ENCODE assay signal across 8 mouse cellular contexts in the genomic region with DNA sequence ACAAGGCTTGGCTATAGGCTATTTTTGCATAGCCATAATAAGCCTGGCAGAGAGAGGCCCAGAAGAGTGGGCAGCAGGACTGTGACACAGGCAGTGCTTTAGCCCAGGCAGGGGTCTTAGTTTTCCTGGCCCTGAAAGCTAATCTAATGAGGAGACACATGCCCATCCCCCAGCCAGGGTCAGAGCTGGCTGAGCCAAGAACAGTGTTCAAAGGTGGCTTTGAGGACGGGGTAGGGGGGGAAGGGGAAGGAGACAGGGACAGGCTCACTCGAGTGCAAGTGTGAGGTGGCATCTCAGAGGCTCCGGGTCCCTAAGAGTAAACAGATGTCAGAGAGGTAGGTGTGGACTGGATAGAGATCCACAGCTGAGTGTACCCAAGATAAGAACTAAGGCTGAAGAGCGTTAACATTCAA. TPM values are rescaled to one million over a fixed set of nuclear protein-coding genes. Genes with fewer than 3 reads are reported as not detected.
DNase-seq lines count a peak whose midpoint lies in the region; ATAC-seq and TF ChIP-seq lines count a peak whose summit lies in the region.

No protein-coding gene starts in this region.

- 0% methylated on average over 4 of the region's 4 CpGs for WGBS in heart, embryonic 10.5 days
- 10% methylated on average over 4 of the region's 4 CpGs for whole genome bisulfite sequencing in hindbrain, embryonic 14.5 days
- 3% methylated on average over 4 of the region's 4 CpGs for WGBS in liver, embryonic 12.5 days (ENCODE audit: insufficient replicate concordance)
- 5% methylated on average over 4 of the region's 4 CpGs for WGBS in thymus, adult 2 months

- ATAC-seq in hindbrain, embryonic 14.5 days (ENCODE audit: low FRiP score), result no peak
- ATAC-seq in liver, embryonic 12.5 days, result no peak

- peak overlapping the region; percentile 87 for H3K4me2 ChIP-seq in hindbrain, embryonic 14.5 days (replicated peaks)
- H3K4me2 ChIP-seq in liver, embryonic 12.5 days, result peak overlapping the region; percentile 99

- no peak for DNase-seq in heart, embryonic 10.5 days (ENCODE audit: low spot score)
- no peak for DNase-seq in heart, postnatal 14 days
- DNase-seq in hindbrain, embryonic 14.5 days (ENCODE audit: low spot score), result no peak
- peak; percentile 44 for DNase-seq in thymus, adult 2 months
- DNase-seq in B cell, adult 2 months, result no peak
- DNase-seq in right cerebral cortex, adult 18-20 months, result no peak

- no peak for TF ChIP-seq POLR2A in cortical plate, adult 2 months (IDR thresholded peaks at IDR 0.05; ENCODE audit: extremely low read depth, insufficient read depth, low read length)
- no peak for TF ChIP-seq POLR2A in thymus, adult 2 months (IDR thresholded peaks at IDR 0.05; ENCODE audit: control insufficient read depth, extremely low read depth, insufficient read depth, low read length, poor library complexity)

- intact Hi-C loops in heart, postnatal 14 days (cut with DNase I), result no loop called here

- peak overlapping the region; percentile 94 for H3K27ac ChIP-seq in heart, embryonic 10.5 days
- H3K27ac ChIP-seq in cortical plate, adult 2 months (ENCODE audit: insufficient read depth, low read length), result peak overlapping the region; percentile 83; the same call in 1 of the 2 replicates
- H3K27ac ChIP-seq in hindbrain, embryonic 14.5 days, result peak overlapping the region; percentile 47
- H3K27ac ChIP-seq in liver, embryonic 12.5 days, result peak overlapping the region; percentile 84
- H3K27ac ChIP-seq in thymus, adult 2 months (ENCODE audit: control insufficient read depth, insufficient read depth, low read length), result peak overlapping the region; percentile 98

- no peaks in the 10 kb centered on the region for H3K9me3 ChIP-seq in heart, embryonic 10.5 days
- H3K9me3 ChIP-seq in hindbrain, embryonic 14.5 days (ENCODE audit: control insufficient read depth, low read length), result no peaks in the 10 kb centered on the region
- no peaks in the 10 kb centered on the region for H3K9me3 ChIP-seq in liver, embryonic 12.5 days (replicated peaks)

- peak overlapping the region; percentile 11; the same call in 1 of the 2 replicates for H3K9ac ChIP-seq in hindbrain, embryonic 14.5 days
- peak overlapping the region; percentile 49; the same call in 1 of the 2 replicates for H3K9ac ChIP-seq in liver, embryonic 12.5 days

- H3K36me3 ChIP-seq in heart, embryonic 10.5 days, result peaks cover 5% of the 10 kb centered on the region; the same call in 1 of the 2 replicates
- no peaks in the 10 kb centered on the region for H3K36me3 ChIP-seq in hindbrain, embryonic 14.5 days (replicated peaks; ENCODE audit: control insufficient read depth, insufficient read depth)
- no peaks in the 10 kb centered on the region for H3K36me3 ChIP-seq in liver, embryonic 12.5 days
- H3K36me3 ChIP-seq in thymus, adult 2 months (ENCODE audit: control insufficient read depth, insufficient read depth, low read length), result peaks cover 5% of the 10 kb centered on the region; the same call in 1 of the 2 replicates

- H3K27me3 ChIP-seq in heart, embryonic 10.5 days (ENCODE audit: insufficient read depth, poor library complexity, severe bottlenecking), result no peaks in the 10 kb centered on the region
- H3K27me3 ChIP-seq in hindbrain, embryonic 14.5 days (ENCODE audit: control insufficient read depth, insufficient read depth, low read length), result peaks cover 22% of the 10 kb centered on the region
- H3K27me3 ChIP-seq in liver, embryonic 12.5 days (replicated peaks), result peaks cover 32% of the 10 kb centered on the region
- H3K27me3 ChIP-seq in thymus, adult 2 months (ENCODE audit: control insufficient read depth, insufficient read depth, low read length), result no peaks in the 10 kb centered on the region

- TF ChIP-seq CTCF in cortical plate, adult 2 months (IDR thresholded peaks at IDR 0.05; ENCODE audit: extremely low read depth, insufficient read depth, low read length), result no peak
- TF ChIP-seq CTCF in thymus, adult 2 months (IDR thresholded peaks at IDR 0.05; ENCODE audit: borderline replicate concordance, control insufficient read depth, extremely low read depth, insufficient read depth, low read length, poor library complexity), result no peak

- H3K4me1 ChIP-seq in heart, embryonic 10.5 days, result peaks cover 87% of the 10 kb centered on the region
- peaks cover 30% of the 10 kb centered on the region for H3K4me1 ChIP-seq in cortical plate, adult 2 months (ENCODE audit: control insufficient read depth, insufficient read depth, low read length)
- H3K4me1 ChIP-seq in hindbrain, embryonic 14.5 days (replicated peaks; ENCODE audit: control insufficient read depth, insufficient read depth, low read length), result peaks cover 51% of the 10 kb centered on the region
- peaks cover 86% of the 10 kb centered on the region for H3K4me1 ChIP-seq in liver, embryonic 12.5 days
- H3K4me1 ChIP-seq in thymus, adult 2 months (replicated peaks; ENCODE audit: control insufficient read depth, insufficient read depth, low read length), result peaks cover 59% of the 10 kb centered on the region

- peak overlapping the region; percentile 87 for H3K4me3 ChIP-seq in heart, embryonic 10.5 days
- H3K4me3 ChIP-seq in cortical plate, adult 2 months (ENCODE audit: insufficient read depth, low read length), result peak overlapping the region; percentile 85; the same call in 1 of the 2 replicates
- no peak overlapping the region for H3K4me3 ChIP-seq in hindbrain, embryonic 14.5 days (replicated peaks; ENCODE audit: low read length)
- H3K4me3 ChIP-seq in liver, embryonic 12.5 days, result peak overlapping the region; percentile 69; the same call in 1 of the 2 replicates
- peak overlapping the region; percentile 87 for H3K4me3 ChIP-seq in thymus, adult 2 months (ENCODE audit: control insufficient read depth, insufficient read depth, low read length)

RNA-seq across cellular contexts. Expression of gene Csrnp1, which starts 3.7 kb away (rescaled TPM):
- 7.5 and 8.0 TPM in 2 replicates for polyA plus RNA-seq in heart, embryonic 10.5 days (2016; fragmentation: Nextera tagmentation; extraction: Ambion mirVana)
- 10 to 100 TPM; 15.8 to 21.4 TPM for total RNA-seq in heart, postnatal 14 days (2021)
- polyA plus RNA-seq in cortical plate, adult 2 months (2012; rRNA removed), result 14.8 and 21.3 TPM in 2 replicates
- polyA plus RNA-seq in hindbrain, embryonic 14.5 days (2014; fragmentation: Nextera tagmentation; extraction: Ambion mirVana), result 0.68 and 0.80 TPM in 2 replicates
- polyA plus RNA-seq in liver, embryonic 12.5 days (2016; fragmentation: Nextera tagmentation; extraction: Ambion mirVana), result 1.5 and 1.9 TPM in 2 replicates
- 283 and 325 TPM in 2 replicates for polyA plus RNA-seq in thymus, adult 2 months (2012; rRNA removed)

RNA-seq across cellular contexts. Expression of gene Xirp1, which starts 42.6 kb away (rescaled TPM):
- polyA plus RNA-seq in heart, embryonic 10.5 days (2016; fragmentation: Nextera tagmentation; extraction: Ambion mirVana), result 41.1 and 90.1 TPM in 2 replicates
- 100 to 1,000 TPM; 105 to 114 TPM for total RNA-seq in heart, postnatal 14 days (2021)
- 0.04 TPM in 2 replicates for polyA plus RNA-seq in cortical plate, adult 2 months (2012; rRNA removed)
- polyA plus RNA-seq in hindbrain, embryonic 14.5 days (2014; fragmentation: Nextera tagmentation; extraction: Ambion mirVana), result 0.04 TPM in 1 of 2 replicates, not detected in the other
- polyA plus RNA-seq in liver, embryonic 12.5 days (2016; fragmentation: Nextera tagmentation; extraction: Ambion mirVana), result 0.02 and 0.07 TPM in 2 replicates
- 0.24 and 2.3 TPM in 2 replicates for polyA plus RNA-seq in thymus, adult 2 months (2012; rRNA removed)

RNA-seq across cellular contexts. Expression of gene Ttc21a, which starts 43.4 kb away (rescaled TPM):
- 0.28 and 0.48 TPM in 2 replicates for polyA plus RNA-seq in heart, embryonic 10.5 days (2016; fragmentation: Nextera tagmentation; extraction: Ambion mirVana)
- total RNA-seq in heart, postnatal 14 days (2021), result under 1 TPM in 1 of 2 experiments, not detected in 1; 0.26 TPM
- polyA plus RNA-seq in cortical plate, adult 2 months (2012; rRNA removed), result 0.26 and 0.63 TPM in 2 replicates
- 1.2 TPM in 2 replicates for polyA plus RNA-seq in hindbrain, embryonic 14.5 days (2014; fragmentation: Nextera tagmentation; extraction: Ambion mirVana)
- 0.06 and 0.07 TPM in 2 replicates for polyA plus RNA-seq in liver, embryonic 12.5 days (2016; fragmentation: Nextera tagmentation; extraction: Ambion mirVana)
- polyA plus RNA-seq in thymus, adult 2 months (2012; rRNA removed), result 0.18 and 0.29 TPM in 2 replicates

RNA-seq across cellular contexts. Expression of gene Gorasp1, which starts 43.4 kb away (rescaled TPM):
- 26.5 and 26.8 TPM in 2 replicates for polyA plus RNA-seq in heart, embryonic 10.5 days (2016; fragmentation: Nextera tagmentation; extraction: Ambion mirVana)
- total RNA-seq in heart, postnatal 14 days (2021), result 10 to 100 TPM; 21.4 to 22.8 TPM
- polyA plus RNA-seq in cortical plate, adult 2 months (2012; rRNA removed), result 20.0 and 20.6 TPM in 2 replicates
- 24.3 and 27.9 TPM in 2 replicates for polyA plus RNA-seq in hindbrain, embryonic 14.5 days (2014; fragmentation: Nextera tagmentation; extraction: Ambion mirVana)
- 14.9 and 15.9 TPM in 2 replicates for polyA plus RNA-seq in liver, embryonic 12.5 days (2016; fragmentation: Nextera tagmentation; extraction: Ambion mirVana)
- polyA plus RNA-seq in thymus, adult 2 months (2012; rRNA removed), result 10.8 and 11.0 TPM in 2 replicates

Comparison
In these comparisons a context has a peak if more than half of its experiments do, and no peak if none do; other contexts are left out.
1. H3K27ac ChIP-seq: peak in every context shown above with its lines; median percentile 98 in thymus, adult 2 months; 94 in heart, embryonic 10.5 days; 84 in liver, embryonic 12.5 days; 83 in cortical plate, adult 2 months; 47 in hindbrain, embryonic 14.5 days.
2. RNA of gene Csrnp1, which starts 3.7 kb away (polyA plus RNA-seq): 283 to 325 TPM in thymus, adult 2 months; 14.8 to 21.3 TPM in cortical plate, adult 2 months, 7.5 to 8.0 TPM in heart, embryonic 10.5 days, 1.5 to 1.9 TPM in liver, embryonic 12.5 days and 0.68 to 0.80 TPM in hindbrain, embryonic 14.5 days; every median in the first group is over 10 times any median in the second.
3. RNA of gene Xirp1, which starts 42.6 kb away (polyA plus RNA-seq): 41.1 to 90.1 TPM in heart, embryonic 10.5 days; 0.24 to 2.3 TPM in thymus, adult 2 months, 0.04 TPM in cortical plate, adult 2 months, 0.04 TPM in hindbrain, embryonic 14.5 days and 0.02 to 0.07 TPM in liver, embryonic 12.5 days; every median in the first group is over 10 times any median in the second.